Mouse (Mus musculus): ENCODE measurements around the gene Arhgap31. TPM values are rescaled to one million over a fixed set of nuclear protein-coding genes. Genes with fewer than 3 reads are reported as not detected.
A peak's percentile ranks its signal among the peaks of the same experiment; 100 is the strongest.

Arhgap31 gene
- polyA plus RNA-seq, 1 experiment from 2014 or later, result 3.5 TPM

GRCm38 (mm10) chr16:38662575-38662974 lies 50.5 kb downstream of the Arhgap31 start:
- Histone ChIP-seq H3K4me1 (no peaks in the 10 kb centered on the region), H3K4me3 (no peak overlapping the region), H3K27ac (no peak overlapping the region), H3K36me3 (no peaks in the 10 kb centered on the region), H3K9me3 (replicated peaks) (no peaks in the 10 kb centered on the region), H3K27me3 (replicated peaks) (0 out of 2 replicates have a peak, but pooled peaks cover 8% of the 10 kb centered on the region), H3K4me2 (no peak overlapping the region), H3K9ac (no peak overlapping the region)
- WGBS (ENCODE audit: insufficient replicate concordance), result 81% methylated on average over 10 of the region's 10 CpGs
- ATAC-seq, result no peak

GRCm38 (mm10) chr16:38654308-38654707 lies 58.8 kb downstream of the Arhgap31 start:
- ATAC-seq, result no peak
- no peak overlapping the region for H3K9ac ChIP-seq
- no peak overlapping the region for H3K27ac ChIP-seq
- peaks cover 16% of the 10 kb centered on the region for H3K4me1 ChIP-seq
- H3K36me3 ChIP-seq, result no peaks in the 10 kb centered on the region
- WGBS (ENCODE audit: insufficient replicate concordance), result 32% methylated on average over 4 of the region's 4 CpGs
- H3K4me3 ChIP-seq, result no peak overlapping the region
- no peak overlapping the region for H3K4me2 ChIP-seq
- peaks cover 63% of the 10 kb centered on the region for H3K27me3 ChIP-seq (replicated peaks)
- H3K9me3 ChIP-seq (replicated peaks), result no peaks in the 10 kb centered on the region

GRCm38 (mm10) chr16:38653390-38653871 lies 59.6 kb downstream of the Arhgap31 start:
- Histone ChIP-seq H3K27me3 (replicated peaks) (peaks cover 60% of the 10 kb centered on the region), H3K9me3 (replicated peaks) (no peaks in the 10 kb centered on the region), H3K4me2 (no peak overlapping the region), H3K4me3 (no peak overlapping the region), H3K27ac (no peak overlapping the region), H3K36me3 (no peaks in the 10 kb centered on the region), H3K9ac (no peak overlapping the region), H3K4me1 (peaks cover 16% of the 10 kb centered on the region)
- ATAC-seq, result peak; percentile 76
- WGBS (ENCODE audit: insufficient replicate concordance), result 2% methylated on average over 10 of the region's 10 CpGs

GRCm38 (mm10) chr16:38652653-38653052 lies 60.4 kb downstream of the Arhgap31 start:
- Histone ChIP-seq H3K9me3 (replicated peaks) (no peaks in the 10 kb centered on the region), H3K9ac (no peak overlapping the region), H3K36me3 (no peaks in the 10 kb centered on the region), H3K4me1 (peaks cover 16% of the 10 kb centered on the region), H3K27ac (no peak overlapping the region), H3K4me3 (no peak overlapping the region), H3K27me3 (replicated peaks) (peaks cover 62% of the 10 kb centered on the region), H3K4me2 (no peak overlapping the region)
- 57% methylated on average over 5 of the region's 5 CpGs for WGBS (ENCODE audit: insufficient replicate concordance)
- ATAC-seq, result no peak

GRCm38 (mm10) chr16:38651721-38652231 lies 61.3 kb downstream of the Arhgap31 start:
- H3K9me3 ChIP-seq (replicated peaks), result no peaks in the 10 kb centered on the region
- no peak overlapping the region for H3K27ac ChIP-seq
- 23% methylated on average over 10 of the region's 10 CpGs for WGBS (ENCODE audit: insufficient replicate concordance)
- no peak overlapping the region for H3K9ac ChIP-seq
- H3K4me1 ChIP-seq, result peaks cover 16% of the 10 kb centered on the region
- ATAC-seq, result no peak
- no peak overlapping the region for H3K4me3 ChIP-seq
- H3K4me2 ChIP-seq, result no peak overlapping the region
- H3K27me3 ChIP-seq (replicated peaks), result peaks cover 62% of the 10 kb centered on the region
- H3K36me3 ChIP-seq, result no peaks in the 10 kb centered on the region

- Histone ChIP-seq H3K4me3 (no peak overlapping the region), H3K27ac (no peak overlapping the region), H3K9ac (no peak overlapping the region), H3K4me1 (peaks cover 16% of the 10 kb centered on the region), H3K27me3 (replicated peaks) (peaks cover 62% of the 10 kb centered on the region), H3K36me3 (no peaks in the 10 kb centered on the region), H3K9me3 (replicated peaks) (no peaks in the 10 kb centered on the region), H3K4me2 (no peak overlapping the region)
- WGBS (ENCODE audit: insufficient replicate concordance), result 61% methylated on average over 12 of the region's 12 CpGs
- ATAC-seq, result no peak
Measured at GRCm38 (mm10) chr16:38651306-38651705, 61.8 kb downstream of the Arhgap31 start.

- H3K9me3 ChIP-seq (replicated peaks), result no peaks in the 10 kb centered on the region
- 62% methylated on average over 11 of the region's 11 CpGs for WGBS (ENCODE audit: insufficient replicate concordance)
- no peak overlapping the region for H3K4me2 ChIP-seq
- no peaks in the 10 kb centered on the region for H3K36me3 ChIP-seq
- no peak overlapping the region for H3K9ac ChIP-seq
- H3K4me3 ChIP-seq, result no peak overlapping the region
- no peak for ATAC-seq
- peaks cover 49% of the 10 kb centered on the region for H3K27me3 ChIP-seq (replicated peaks)
- H3K27ac ChIP-seq, result no peak overlapping the region
- peaks cover 14% of the 10 kb centered on the region for H3K4me1 ChIP-seq
Measured at GRCm38 (mm10) chr16:38649431-38649827, 63.6 kb downstream of the Arhgap31 start.

GRCm38 (mm10) chr16:38648783-38649430 lies 64.2 kb downstream of the Arhgap31 start:
- H3K27ac ChIP-seq, result no peak overlapping the region
- no peak for ATAC-seq
- no peaks in the 10 kb centered on the region for H3K36me3 ChIP-seq
- H3K4me2 ChIP-seq, result no peak overlapping the region
- 59% methylated on average over 9 of the region's 9 CpGs for WGBS (ENCODE audit: insufficient replicate concordance)
- no peak overlapping the region for H3K9ac ChIP-seq
- peaks cover 45% of the 10 kb centered on the region for H3K27me3 ChIP-seq (replicated peaks)
- peaks cover 9% of the 10 kb centered on the region for H3K4me1 ChIP-seq
- no peak overlapping the region for H3K4me3 ChIP-seq
- no peaks in the 10 kb centered on the region for H3K9me3 ChIP-seq (replicated peaks)

- Histone ChIP-seq H3K27ac (no peak overlapping the region), H3K4me1 (peaks cover 1% of the 10 kb centered on the region), H3K9me3 (replicated peaks) (no peaks in the 10 kb centered on the region), H3K4me2 (no peak overlapping the region), H3K9ac (no peak overlapping the region), H3K4me3 (no peak overlapping the region), H3K27me3 (replicated peaks) (peaks cover 39% of the 10 kb centered on the region), H3K36me3 (no peaks in the 10 kb centered on the region)
- no peak for ATAC-seq
- WGBS (ENCODE audit: insufficient replicate concordance), result 73% methylated on average over 5 of the region's 5 CpGs
Measured at GRCm38 (mm10) chr16:38648155-38648554, 64.9 kb downstream of the Arhgap31 start.

- Histone ChIP-seq H3K36me3 (no peaks in the 10 kb centered on the region), H3K4me2 (no peak overlapping the region), H3K4me3 (no peak overlapping the region), H3K27ac (no peak overlapping the region), H3K4me1 (no peaks in the 10 kb centered on the region), H3K9ac (no peak overlapping the region), H3K27me3 (replicated peaks) (peaks cover 7% of the 10 kb centered on the region), H3K9me3 (replicated peaks) (no peaks in the 10 kb centered on the region)
- no peak for ATAC-seq
- WGBS (ENCODE audit: insufficient replicate concordance), result 60% methylated on average over 2 of the region's 2 CpGs
Measured at GRCm38 (mm10) chr16:38644455-38644854, 68.6 kb downstream of the Arhgap31 start.

- Histone ChIP-seq H3K4me2 (no peak overlapping the region), H3K36me3 (no peaks in the 10 kb centered on the region), H3K27ac (no peak overlapping the region), H3K27me3 (replicated peaks) (no peaks in the 10 kb centered on the region), H3K4me1 (no peaks in the 10 kb centered on the region), H3K9ac (no peak overlapping the region), H3K9me3 (replicated peaks) (no peaks in the 10 kb centered on the region), H3K4me3 (no peak overlapping the region)
- WGBS (ENCODE audit: insufficient replicate concordance), result 73% methylated on average over 10 of the region's 10 CpGs
- no peak for ATAC-seq
Measured at GRCm38 (mm10) chr16:38637085-38637484, 76.0 kb downstream of the Arhgap31 start.

- Histone ChIP-seq H3K4me2 (no peak overlapping the region), H3K4me3 (no peak overlapping the region), H3K4me1 (no peaks in the 10 kb centered on the region), H3K9ac (no peak overlapping the region), H3K27me3 (replicated peaks) (no peaks in the 10 kb centered on the region), H3K36me3 (no peaks in the 10 kb centered on the region), H3K9me3 (replicated peaks) (no peaks in the 10 kb centered on the region), H3K27ac (no peak overlapping the region)
- no peak for ATAC-seq
- 33% methylated on average over 9 of the region's 9 CpGs for WGBS (ENCODE audit: insufficient replicate concordance)
Measured at GRCm38 (mm10) chr16:38636682-38637081, 76.4 kb downstream of the Arhgap31 start.

All from liver, embryonic 12.5 days (tissue).